Mouse (Mus musculus): ENCODE measurements around the gene Txndc12. TPM values are rescaled to one million over a fixed set of nuclear protein-coding genes. Genes with fewer than 3 reads are reported as not detected.

Gene Txndc12
- polyA plus RNA-seq, 1 experiment = 57.1 TPM

DNA sequence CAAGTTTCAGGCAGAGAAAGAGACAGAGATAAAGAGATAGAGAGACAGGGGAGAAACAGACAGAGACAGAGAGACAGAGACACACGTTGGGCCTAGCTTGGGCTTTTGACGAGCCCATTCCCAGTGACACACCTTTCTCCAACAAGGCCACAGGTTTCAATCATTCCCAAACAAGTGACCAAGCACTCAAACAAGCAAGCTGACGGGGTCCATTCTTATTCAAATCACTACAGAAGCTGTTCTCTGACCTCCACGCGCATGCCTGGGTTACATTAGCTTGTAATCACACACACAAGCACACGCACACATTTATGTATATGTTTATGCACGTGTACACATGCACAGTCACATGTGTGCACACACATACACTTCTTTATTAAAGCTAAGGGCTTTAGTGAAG is 66.0 kb downstream of the Txndc12 start:
- DNase-seq (ENCODE audit: low read depth) = no peak
- no peak for TF ChIP-seq POLR2A (IDR thresholded peaks at IDR 0.05; ENCODE audit: borderline replicate concordance, extremely low read depth, insufficient read depth, insufficient read length, poor library complexity, severe bottlenecking)
- no peak for TF ChIP-seq CTCF (IDR thresholded peaks at IDR 0.05; ENCODE audit: borderline replicate concordance, extremely low read depth, insufficient read depth, insufficient read length)

DNA sequence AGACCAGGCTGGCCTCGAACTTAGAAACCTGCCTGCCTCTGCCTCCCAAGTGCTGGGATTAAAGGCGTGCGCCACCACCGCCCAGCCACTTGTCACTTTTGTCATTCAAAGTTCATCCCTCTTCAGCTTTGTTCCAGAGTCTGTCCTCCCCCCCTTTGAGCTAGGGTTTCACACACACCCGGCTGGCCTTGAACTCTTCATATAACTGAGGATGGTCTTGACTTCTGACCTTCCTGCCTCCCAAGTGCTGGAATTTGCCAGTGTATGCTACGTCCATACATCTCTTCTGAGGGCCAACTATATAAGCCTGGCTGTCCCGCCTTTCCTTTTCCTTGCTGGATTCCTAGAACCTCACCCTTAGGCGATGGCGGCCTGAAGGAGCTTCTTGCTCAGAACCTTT is 68.5 kb downstream of the Txndc12 start:
- no peak for DNase-seq (ENCODE audit: low read depth)
- no peak for TF ChIP-seq CTCF (IDR thresholded peaks at IDR 0.05; ENCODE audit: borderline replicate concordance, extremely low read depth, insufficient read depth, insufficient read length)
- no peak for TF ChIP-seq POLR2A (IDR thresholded peaks at IDR 0.05; ENCODE audit: borderline replicate concordance, extremely low read depth, insufficient read depth, insufficient read length, poor library complexity, severe bottlenecking)

DNA sequence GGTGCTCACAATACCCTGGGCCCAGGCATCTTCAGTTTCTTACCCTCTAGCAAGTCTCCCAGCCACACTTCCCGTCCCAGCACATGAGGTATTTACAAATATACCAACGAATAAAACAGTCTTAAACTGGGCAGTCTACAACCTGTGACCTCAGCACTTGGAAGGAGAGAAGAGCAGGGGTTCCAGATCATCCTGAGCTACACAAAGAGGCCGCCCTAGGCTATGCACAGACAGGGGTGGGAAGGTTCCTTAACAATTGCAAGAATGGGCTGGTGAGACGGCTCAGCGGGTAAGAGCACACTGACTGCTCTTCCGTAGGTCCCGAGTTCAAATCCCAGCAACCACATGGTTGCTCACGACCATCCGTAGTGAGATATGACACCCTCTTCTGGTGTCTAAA is 68.9 kb downstream of the Txndc12 start:
- no peak for TF ChIP-seq CTCF (IDR thresholded peaks at IDR 0.05; ENCODE audit: borderline replicate concordance, extremely low read depth, insufficient read depth, insufficient read length)
- no peak for TF ChIP-seq POLR2A (IDR thresholded peaks at IDR 0.05; ENCODE audit: borderline replicate concordance, extremely low read depth, insufficient read depth, insufficient read length, poor library complexity, severe bottlenecking)
- no peak for DNase-seq (ENCODE audit: low read depth)

DNA sequence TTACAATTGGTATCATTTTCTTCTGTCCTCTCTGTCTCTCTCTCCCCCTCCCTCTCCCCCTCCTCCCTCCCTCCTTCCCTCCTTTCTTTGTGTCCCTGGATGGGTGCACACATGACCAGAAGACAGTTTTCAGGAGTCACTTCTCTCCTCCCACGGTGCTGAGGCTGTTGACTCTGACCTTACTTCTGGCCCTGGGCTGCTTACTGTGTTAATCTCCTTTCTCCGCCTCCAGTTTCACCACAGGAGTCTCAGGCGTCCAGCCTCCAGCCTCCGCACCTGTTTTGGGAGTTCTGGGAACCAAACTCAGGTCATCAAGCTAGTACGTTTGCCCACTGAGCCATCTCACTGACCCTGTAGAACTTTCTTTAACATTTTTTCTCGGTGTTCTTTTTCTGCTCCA is 69.7 kb downstream of the Txndc12 start:
- no peak for DNase-seq (ENCODE audit: low read depth)
- TF ChIP-seq POLR2A (IDR thresholded peaks at IDR 0.05; ENCODE audit: borderline replicate concordance, extremely low read depth, insufficient read depth, insufficient read length, poor library complexity, severe bottlenecking) = no peak
- TF ChIP-seq CTCF (IDR thresholded peaks at IDR 0.05; ENCODE audit: borderline replicate concordance, extremely low read depth, insufficient read depth, insufficient read length) = no peak

DNA sequence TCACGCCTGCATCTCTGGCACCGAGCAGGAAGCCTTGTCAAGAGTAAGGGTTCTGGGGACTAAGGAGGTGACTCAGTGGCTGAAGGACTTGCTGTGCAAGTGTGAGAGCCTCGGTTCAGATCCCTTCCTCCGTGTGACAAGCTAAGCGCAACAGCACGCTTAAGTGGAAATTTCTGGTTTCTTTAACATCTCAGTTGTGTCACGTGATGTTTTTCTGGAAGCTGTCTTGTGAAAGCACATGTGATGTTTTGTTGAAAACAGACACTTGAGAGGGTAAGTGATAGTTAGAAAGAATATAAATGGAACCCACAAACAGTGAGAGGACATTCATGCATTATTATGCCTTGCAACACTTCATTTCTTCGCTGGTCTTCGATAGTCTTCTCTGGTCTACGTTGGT is 70.4 kb downstream of the Txndc12 start:
- DNase-seq (ENCODE audit: low read depth) = no peak
- TF ChIP-seq POLR2A (IDR thresholded peaks at IDR 0.05; ENCODE audit: borderline replicate concordance, extremely low read depth, insufficient read depth, insufficient read length, poor library complexity, severe bottlenecking) = no peak
- TF ChIP-seq CTCF (IDR thresholded peaks at IDR 0.05; ENCODE audit: borderline replicate concordance, extremely low read depth, insufficient read depth, insufficient read length) = no peak

DNA sequence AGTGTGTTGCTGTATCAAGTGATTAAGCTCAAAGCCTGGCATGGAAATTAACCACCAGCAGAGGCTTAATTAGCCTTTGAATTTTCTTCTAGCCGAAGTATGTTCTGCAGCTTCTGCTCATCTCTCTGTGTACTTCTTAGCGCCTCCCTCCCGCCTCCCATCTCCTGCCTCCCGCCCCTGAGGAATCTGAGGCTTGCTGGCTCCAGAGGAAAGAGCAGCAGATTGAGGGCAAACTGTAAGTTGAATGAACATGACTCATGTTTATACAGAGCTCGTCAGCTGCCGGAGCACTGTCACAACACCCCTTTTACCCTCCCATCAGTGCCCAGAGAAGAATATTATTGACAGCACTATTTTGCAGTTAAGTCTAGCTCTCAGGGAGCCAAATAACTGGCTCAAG is 71.5 kb downstream of the Txndc12 start:
- DNase-seq (ENCODE audit: low read depth) = peak; percentile 80
- TF ChIP-seq CTCF (IDR thresholded peaks at IDR 0.05; ENCODE audit: borderline replicate concordance, extremely low read depth, insufficient read depth, insufficient read length) (no peak), POLR2A (IDR thresholded peaks at IDR 0.05; ENCODE audit: borderline replicate concordance, extremely low read depth, insufficient read depth, insufficient read length, poor library complexity, severe bottlenecking) (no peak)

DNA sequence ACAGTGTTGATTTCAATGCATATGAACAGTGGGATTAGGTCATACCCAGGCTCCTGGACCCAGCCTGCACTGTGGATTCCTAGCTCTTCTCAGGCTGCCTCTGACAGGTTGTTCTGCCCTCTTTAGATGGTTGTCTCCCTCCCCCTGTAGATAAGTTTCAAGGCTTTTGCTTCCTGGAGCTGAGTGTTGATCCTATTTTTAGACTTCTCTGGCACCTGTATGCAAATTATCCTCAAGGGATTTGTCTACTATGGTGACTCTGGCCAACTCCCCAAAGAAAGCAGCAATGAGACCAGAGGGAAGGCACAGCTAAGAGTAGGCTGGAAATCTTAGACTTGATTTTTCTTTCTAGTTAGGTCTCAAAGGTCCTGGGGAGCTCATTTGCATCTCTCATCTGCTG is 73.1 kb downstream of the Txndc12 start:
- no peak for TF ChIP-seq POLR2A (IDR thresholded peaks at IDR 0.05; ENCODE audit: borderline replicate concordance, extremely low read depth, insufficient read depth, insufficient read length, poor library complexity, severe bottlenecking)
- no peak for TF ChIP-seq CTCF (IDR thresholded peaks at IDR 0.05; ENCODE audit: borderline replicate concordance, extremely low read depth, insufficient read depth, insufficient read length)
- peak; percentile 24 for DNase-seq (ENCODE audit: low read depth)

DNA sequence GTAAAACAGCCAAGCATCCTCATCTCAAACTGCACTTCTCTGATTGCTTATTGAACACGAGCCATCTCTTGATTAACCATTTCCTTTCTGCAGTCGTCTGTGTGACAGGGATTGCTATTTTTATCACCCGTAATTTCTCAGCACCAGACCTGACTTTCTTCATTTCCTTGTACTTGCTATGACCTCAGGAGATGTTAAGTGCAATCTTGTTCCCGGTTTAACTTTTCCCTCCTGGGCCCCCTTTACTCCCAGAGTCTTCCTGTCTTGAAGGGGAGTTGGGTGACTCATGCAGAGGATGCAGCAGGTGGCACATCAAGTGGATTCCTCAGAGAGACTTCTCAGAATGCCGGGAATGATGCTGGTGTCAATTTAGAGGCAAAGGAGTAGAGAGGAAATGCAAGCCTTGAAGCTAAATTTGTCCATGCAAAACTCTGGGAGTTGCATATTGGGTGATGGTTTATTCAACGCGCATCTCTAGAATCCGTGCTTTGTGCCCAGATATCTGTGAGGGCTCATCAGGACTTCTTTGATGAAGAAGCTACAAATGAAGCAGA is 75.5 kb downstream of the Txndc12 start:
- TF ChIP-seq CTCF (IDR thresholded peaks at IDR 0.05; ENCODE audit: borderline replicate concordance, extremely low read depth, insufficient read depth, insufficient read length) = no peak
- TF ChIP-seq POLR2A (IDR thresholded peaks at IDR 0.05; ENCODE audit: borderline replicate concordance, extremely low read depth, insufficient read depth, insufficient read length, poor library complexity, severe bottlenecking) = no peak
- no peak for DNase-seq (ENCODE audit: low read depth)

Other genes with a start within 250 kb of the Txndc12 start
- 50.4 and 52.8 TPM in 2 replicates for gene Cc2d1b, start 214.7 kb upstream of the Txndc12 start, polyA plus RNA-seq (2012; rRNA removed)
- 0.09 and 0.11 TPM in 2 replicates for gene 3110021N24Rik, start 115.0 kb upstream of the Txndc12 start, polyA plus RNA-seq (2012; rRNA removed)
- gene Zfyve9, start 53.8 kb upstream of the Txndc12 start, polyA plus RNA-seq (2012; rRNA removed) = 7.3 and 15.2 TPM in 2 replicates
- 113 and 134 TPM in 2 replicates for gene Btf3l4, start 987 bp upstream of the Txndc12 start, polyA plus RNA-seq (2012; rRNA removed)
- gene Kti12, start 13.2 kb downstream of the Txndc12 start, polyA plus RNA-seq (2012; rRNA removed) = 27.5 and 35.4 TPM in 2 replicates
- 0.10 and 0.26 TPM in 2 replicates for gene A730015C16Rik, start 14.0 kb downstream of the Txndc12 start, polyA plus RNA-seq (2012; rRNA removed)
- gene Rab3b, start 44.5 kb downstream of the Txndc12 start, polyA plus RNA-seq (2012; rRNA removed) = 58.2 and 69.6 TPM in 2 replicates
- 102 and 130 TPM in 2 replicates for gene Nrd1, start 166.1 kb downstream of the Txndc12 start, polyA plus RNA-seq (2012; rRNA removed)